Mouse (Mus musculus): ENCODE measurements around the gene Prkab2.

The Prkab2 gene

GRCm38 (mm10) chr3:97657655-97658411 is at the start of gene Prkab2:
TSS of gene Prkab2 (plus strand) at chr3:97658193.
- peak; percentile 99 for DNase-seq (ENCODE audit: low spot score)

GRCm38 (mm10) chr3:97609201-97609844 is 48.7 kb upstream of the Prkab2 start:
- peak; percentile 45 for DNase-seq (ENCODE audit: low spot score)

GRCm38 (mm10) chr3:97609845-97610410 is 48.1 kb upstream of the Prkab2 start, which contains the start of gene Chd1l:
TSS of gene Chd1l (minus strand) at chr3:97610203.
- DNase-seq (ENCODE audit: low spot score) = peak; percentile 91

GRCm38 (mm10) chr3:97611021-97611420 is 47.0 kb upstream of the Prkab2 start:
- DNase-seq (ENCODE audit: low spot score) = no peak

- DNase-seq (ENCODE audit: low spot score) = no peak
Observed at GRCm38 (mm10) chr3:97615154-97615553, 42.8 kb upstream of the Prkab2 start.

GRCm38 (mm10) chr3:97615933-97616332 is 42.1 kb upstream of the Prkab2 start:
- DNase-seq (ENCODE audit: low spot score) = no peak

- DNase-seq (ENCODE audit: low spot score) = no peak
Observed at GRCm38 (mm10) chr3:97617091-97617825, 40.7 kb upstream of the Prkab2 start.

GRCm38 (mm10) chr3:97617899-97618298 is 40.1 kb upstream of the Prkab2 start:
- no peak for DNase-seq (ENCODE audit: low spot score)

GRCm38 (mm10) chr3:97620657-97621056 is 37.3 kb upstream of the Prkab2 start:
- no peak for DNase-seq (ENCODE audit: low spot score)

- DNase-seq (ENCODE audit: low spot score) = no peak
Observed at GRCm38 (mm10) chr3:97624611-97625010, 33.4 kb upstream of the Prkab2 start.

- DNase-seq (ENCODE audit: low spot score) = no peak
Observed at GRCm38 (mm10) chr3:97627893-97628292, 30.1 kb upstream of the Prkab2 start.

GRCm38 (mm10) chr3:97628391-97629001 is 29.5 kb upstream of the Prkab2 start, which contains the start of gene Fmo5:
TSS of gene Fmo5 (plus strand) at chr3:97628804.
- DNase-seq (ENCODE audit: low spot score) = peak; percentile 14

- no peak for DNase-seq (ENCODE audit: low spot score)
Observed at GRCm38 (mm10) chr3:97629941-97630340, 28.1 kb upstream of the Prkab2 start.

GRCm38 (mm10) chr3:97630746-97631145 is 27.2 kb upstream of the Prkab2 start:
- DNase-seq (ENCODE audit: low spot score) = no peak

GRCm38 (mm10) chr3:97631258-97631860 is 26.6 kb upstream of the Prkab2 start:
- no peak for DNase-seq (ENCODE audit: low spot score)

- DNase-seq (ENCODE audit: low spot score) = no peak
Observed at GRCm38 (mm10) chr3:97633456-97633855, 24.5 kb upstream of the Prkab2 start.

GRCm38 (mm10) chr3:97634288-97634761 is 23.7 kb upstream of the Prkab2 start:
- no peak for DNase-seq (ENCODE audit: low spot score)

GRCm38 (mm10) chr3:97641396-97641795 is 16.6 kb upstream of the Prkab2 start:
- DNase-seq (ENCODE audit: low spot score) = no peak

- no peak for DNase-seq (ENCODE audit: low spot score)
Observed at GRCm38 (mm10) chr3:97642001-97642400, 16.0 kb upstream of the Prkab2 start.

GRCm38 (mm10) chr3:97648518-97648917 is 9.5 kb upstream of the Prkab2 start:
- no peak for DNase-seq (ENCODE audit: low spot score)

GRCm38 (mm10) chr3:97649022-97649421 is 9.0 kb upstream of the Prkab2 start:
- no peak for DNase-seq (ENCODE audit: low spot score)

Measured in retina, embryonic 14.5 days (tissue).